Mouse (Mus musculus): ENCODE data around the gene Kalrn.

Gene Kalrn

DNA sequence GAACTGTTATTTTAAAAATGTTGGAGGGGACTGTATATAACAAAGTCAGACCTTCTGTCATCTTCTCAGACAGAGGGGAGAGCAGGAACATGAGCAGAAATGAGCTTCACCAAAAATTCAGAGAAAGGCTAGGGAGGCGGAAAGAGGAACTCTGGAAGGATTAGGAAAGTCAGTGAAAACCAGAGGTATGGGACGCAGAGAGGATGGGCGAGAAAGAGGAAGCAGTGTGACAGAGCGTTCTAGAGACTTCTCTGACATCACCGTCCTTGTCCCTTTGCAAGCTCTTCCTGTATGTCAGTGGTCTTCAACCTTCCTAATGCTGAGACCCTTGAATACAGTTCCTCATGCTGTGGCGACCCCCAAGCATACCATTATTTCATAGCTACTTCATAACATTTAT, 588.0 kb downstream of the Kalrn start:
- WGBS = 85% methylated on average over 6 of the region's 6 CpGs

DNA sequence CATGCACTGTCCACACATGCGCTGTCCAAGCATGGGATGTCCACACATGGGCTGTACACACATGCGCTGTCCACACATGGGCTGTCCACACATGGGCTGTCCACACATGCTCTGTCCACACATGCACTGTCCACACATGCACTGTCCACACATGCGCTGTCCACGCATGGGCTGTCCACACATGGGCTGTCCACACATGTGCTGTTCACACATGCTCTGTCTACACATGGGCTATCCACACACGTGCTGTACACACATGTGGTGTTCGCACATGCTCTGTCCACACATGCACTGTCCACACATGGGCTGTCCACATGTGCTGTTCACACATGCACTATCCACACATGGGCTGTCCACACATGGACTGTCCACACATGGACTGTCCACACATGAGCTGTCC, 589.6 kb downstream of the Kalrn start:
- 97% methylated on average over 6 of the region's 6 CpGs for WGBS

DNA sequence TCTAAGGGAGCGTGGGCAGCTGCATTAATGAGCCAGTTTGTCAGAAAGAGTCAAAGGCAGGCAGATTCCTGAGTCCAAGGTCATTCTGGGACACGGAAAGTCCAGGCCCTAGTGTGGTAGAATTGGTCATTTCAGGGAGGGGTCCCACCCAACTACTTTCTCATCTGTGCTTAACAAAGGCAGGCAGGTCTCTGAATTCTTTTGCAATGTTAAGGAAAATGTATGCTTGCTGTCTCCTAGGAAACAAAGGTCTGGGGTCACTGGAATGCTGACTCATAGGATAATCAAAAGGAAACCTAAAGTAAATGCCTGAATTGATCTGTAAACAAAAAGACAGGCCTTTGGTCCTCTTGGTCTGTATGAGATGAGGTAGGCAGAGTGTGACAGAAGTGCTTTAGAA, 593.5 kb downstream of the Kalrn start:
- 81% methylated on average over 2 of the region's 2 CpGs for WGBS

DNA sequence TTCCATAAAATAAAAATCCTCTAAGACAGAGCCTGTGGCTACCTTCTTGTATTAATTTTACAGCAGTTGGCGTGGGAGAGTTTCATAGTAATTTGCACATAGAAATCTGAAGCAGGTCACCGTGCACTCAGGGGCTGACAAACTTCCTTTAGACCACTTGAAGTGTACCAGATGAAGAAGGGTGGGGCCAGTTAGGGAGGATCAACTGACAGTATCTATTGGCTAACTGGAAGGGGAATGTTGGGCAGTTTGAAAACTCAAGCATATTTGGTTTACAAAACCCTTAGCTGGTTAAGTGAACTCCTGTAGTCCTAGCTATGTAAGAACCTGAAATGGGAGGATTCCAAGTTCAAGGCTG, 606.1 kb downstream of the Kalrn start:
- 49% methylated on average over 2 of the region's 2 CpGs for WGBS

DNA sequence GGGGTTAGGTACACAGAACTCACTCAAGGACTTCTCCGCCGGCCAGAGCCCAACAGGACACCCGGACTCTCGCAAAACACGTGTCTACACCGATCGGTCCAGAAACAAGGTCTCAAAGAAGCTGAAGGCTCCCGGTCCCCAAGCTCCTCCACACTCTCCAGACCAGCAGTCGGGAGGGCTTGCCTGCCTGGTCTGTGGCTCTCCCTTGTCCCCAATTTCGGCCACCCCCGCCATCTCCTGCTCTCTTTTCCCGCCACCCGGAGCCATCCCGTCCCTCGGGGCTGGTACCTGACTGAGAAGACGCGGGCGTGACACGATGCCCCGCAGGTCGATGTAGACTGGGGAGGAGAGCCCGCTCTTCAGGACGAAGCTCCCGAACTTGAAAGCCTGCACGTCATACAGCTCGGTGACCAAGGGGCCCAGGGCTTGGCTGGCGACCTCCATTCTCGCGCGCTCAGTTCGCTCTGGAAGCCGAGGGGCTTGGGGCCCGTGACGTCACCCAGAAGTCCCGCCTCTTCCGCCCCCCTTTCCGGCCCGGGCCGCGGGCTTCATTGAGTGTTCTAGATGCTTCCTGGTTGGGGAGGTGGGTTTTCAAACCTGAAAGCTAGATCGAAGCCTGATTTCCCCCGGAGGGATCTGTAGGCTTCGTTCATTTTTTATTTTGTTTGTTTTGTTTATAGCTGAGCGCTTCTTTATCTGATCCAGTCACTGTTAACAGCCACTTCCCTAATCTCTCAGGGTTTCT, 606.6 kb downstream of the Kalrn start, which contains the start of gene Umps:
TSS of gene Umps (minus strand) at position 501 of the 745 bp plus-strand sequence.
- under 1% methylated on average over 44 of the region's 44 CpGs for WGBS

DNA sequence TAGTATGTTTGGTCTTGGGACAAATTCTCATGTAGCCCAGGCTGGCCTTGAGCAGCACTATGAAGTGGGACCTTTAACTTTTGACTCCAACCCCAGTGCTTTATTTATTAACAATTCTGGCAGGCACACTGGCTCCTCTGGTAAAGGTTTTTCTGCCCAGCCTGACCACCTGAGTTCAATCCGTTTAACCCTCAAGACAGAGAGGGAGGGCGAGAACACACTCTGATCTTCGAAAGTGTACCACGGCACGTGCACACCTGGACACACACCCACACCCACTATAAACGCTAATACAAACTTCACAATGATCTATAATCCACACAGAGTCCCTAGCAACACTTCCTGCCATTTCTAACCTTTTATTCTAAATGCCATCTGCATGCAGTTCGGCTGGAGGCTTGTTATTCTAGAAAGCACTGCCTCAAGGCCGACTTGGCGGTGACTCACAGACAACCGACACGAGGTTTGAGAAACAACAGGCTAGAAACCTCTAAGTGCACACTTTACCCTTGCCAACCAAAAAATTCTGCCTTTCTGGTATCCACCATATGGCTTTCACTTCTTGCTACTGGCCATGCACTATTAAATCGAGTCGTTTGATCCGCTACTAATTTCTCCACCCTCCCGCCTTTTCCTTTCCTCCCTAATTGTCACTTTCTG, 607.3 kb downstream of the Kalrn start:
- WGBS = 14% methylated on average over 15 of the region's 15 CpGs

DNA sequence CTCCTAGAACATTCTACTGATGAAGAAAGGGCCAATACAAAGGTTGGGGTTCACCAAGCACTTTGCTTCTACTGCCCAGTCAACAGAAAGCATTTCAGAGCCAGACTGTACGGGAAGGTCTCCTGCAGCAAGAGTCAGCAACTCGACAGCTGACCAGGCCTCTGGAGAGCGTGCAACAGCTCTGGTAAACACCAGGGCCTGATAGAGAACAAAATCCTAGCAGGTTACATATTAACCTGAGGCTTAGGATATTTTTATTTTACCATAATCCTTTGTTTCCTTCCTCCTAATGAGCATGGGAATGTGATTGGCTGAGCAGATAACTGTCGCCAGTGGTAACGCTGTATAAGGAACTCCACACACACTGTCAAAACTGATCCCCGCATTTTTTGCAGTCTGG, 609.8 kb downstream of the Kalrn start:
- WGBS = 92% methylated on average over 6 of the region's 6 CpGs

DNA sequence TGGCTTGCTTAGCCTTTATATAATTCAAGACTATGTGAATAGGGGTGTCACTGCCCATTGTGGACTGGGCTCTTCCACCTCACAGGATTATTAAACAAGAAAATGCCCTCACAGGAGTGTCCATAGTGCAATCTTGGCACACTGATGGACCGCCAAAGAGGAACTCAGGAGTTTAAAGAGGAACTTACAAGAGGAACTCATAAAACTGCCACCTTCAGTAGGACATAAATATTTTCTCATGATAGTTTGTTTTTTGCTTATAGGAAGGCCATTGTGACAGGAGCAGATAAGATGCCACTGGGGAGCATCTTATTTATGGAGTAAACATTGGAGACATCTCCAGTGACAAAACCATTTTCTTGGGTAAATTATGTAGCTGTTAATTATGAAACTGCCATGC, 618.5 kb downstream of the Kalrn start:
- 90% methylated on average over 1 of the region's 1 CpGs for WGBS

DNA sequence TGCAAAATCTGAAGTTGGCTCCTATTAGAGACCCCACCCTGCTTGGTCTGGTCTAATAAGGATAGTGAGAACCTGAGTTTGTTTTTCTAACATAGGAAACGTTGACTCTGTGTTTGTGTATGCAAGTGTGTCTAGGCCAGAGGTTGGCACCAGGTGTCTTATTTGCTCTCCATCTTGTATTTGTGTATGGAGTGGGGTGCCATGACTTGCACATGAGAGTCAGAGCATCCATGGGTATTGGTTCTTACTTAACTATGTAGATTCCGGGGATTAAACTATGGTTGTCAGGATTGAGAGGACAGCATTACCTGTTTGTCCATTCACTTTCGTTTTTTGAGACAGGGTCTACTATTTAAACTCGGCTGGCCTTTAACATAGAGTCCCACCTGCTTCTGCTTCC, 620.3 kb downstream of the Kalrn start:
- WGBS = 93% methylated on average over 4 of the region's 4 CpGs

DNA sequence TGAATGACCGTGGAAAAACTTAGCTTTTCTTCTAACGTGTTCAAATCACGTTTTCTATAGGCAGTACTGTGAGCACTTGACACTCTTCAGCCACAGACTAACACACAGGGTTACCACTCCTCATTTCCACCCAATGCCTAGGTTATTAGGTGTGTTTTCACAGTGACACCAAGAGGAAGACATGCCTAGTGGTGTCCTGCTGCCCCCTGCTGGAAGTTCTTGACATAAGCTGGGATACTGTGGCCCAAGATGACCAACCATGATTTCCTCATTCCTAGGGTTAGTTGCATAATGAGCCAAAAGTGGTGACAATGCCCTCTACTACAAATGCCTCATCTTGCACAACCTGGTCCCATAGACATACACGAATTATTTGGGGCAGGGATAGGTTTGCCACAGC, 622.5 kb downstream of the Kalrn start:
- 25% methylated on average over 4 of the region's 4 CpGs for WGBS

DNA sequence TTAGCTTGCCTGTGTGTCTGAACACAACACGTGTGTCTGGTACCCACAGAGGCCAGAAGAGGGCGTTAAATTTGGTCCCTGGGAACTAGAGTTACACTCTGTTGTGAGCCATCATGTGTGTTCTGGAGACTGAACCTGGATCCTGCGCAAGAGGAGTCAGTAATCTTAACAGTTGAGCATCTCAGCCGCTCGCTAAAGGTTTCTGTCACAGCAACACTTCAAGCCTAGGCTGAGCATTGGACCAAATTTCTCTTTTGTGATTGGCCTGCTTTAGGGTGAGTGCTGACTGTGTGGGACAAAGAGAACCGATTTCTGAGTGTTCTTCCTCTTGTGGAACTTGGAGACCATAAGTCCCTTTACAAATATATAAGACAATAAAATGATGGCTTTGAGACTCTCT, 622.9 kb downstream of the Kalrn start:
- 74% methylated on average over 6 of the region's 6 CpGs for WGBS

DNA sequence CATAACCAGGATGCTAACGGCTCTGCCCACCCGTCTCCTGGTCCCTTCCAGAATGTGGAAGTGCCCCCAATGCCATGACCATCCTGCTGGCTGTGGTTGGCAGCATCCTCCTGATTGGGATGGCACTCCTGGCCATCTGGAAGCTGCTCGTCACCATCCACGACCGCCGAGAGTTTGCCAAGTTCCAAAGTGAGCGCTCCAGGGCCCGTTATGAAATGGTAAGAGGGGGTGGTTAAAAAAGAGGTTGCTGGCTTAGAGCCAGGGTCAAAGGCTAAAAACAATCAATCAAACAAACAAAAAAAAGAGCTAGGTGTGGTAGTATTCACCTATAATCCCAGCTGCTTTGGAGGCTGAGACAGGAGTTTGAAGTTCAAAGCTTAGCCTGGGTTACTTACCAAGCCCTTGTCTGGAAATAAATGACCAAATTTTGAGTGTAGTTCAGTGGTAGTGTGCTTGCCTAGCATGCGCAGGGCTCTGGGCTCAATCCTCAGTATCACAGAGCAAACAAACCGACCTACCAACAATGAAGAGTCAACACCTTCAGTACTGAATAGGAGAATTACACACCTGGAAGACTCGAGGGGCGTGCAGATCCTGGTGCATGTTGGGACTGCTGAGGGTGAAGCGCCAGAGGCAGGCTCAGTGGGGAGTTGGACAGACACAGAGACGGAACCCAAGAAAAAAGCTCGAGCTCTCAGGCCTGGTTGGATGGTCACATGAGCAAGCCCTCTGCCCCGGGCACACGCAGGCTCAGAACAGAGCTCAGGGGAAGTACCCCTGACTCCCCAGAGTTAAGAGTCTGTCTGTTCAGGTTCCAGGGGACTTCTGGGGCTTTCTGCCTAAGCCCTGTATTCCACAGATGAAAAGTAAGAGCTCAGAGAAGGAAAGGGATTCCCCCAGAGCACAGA, 625.4 kb downstream of the Kalrn start:
- 86% methylated on average over 17 of the region's 17 CpGs for WGBS

DNA sequence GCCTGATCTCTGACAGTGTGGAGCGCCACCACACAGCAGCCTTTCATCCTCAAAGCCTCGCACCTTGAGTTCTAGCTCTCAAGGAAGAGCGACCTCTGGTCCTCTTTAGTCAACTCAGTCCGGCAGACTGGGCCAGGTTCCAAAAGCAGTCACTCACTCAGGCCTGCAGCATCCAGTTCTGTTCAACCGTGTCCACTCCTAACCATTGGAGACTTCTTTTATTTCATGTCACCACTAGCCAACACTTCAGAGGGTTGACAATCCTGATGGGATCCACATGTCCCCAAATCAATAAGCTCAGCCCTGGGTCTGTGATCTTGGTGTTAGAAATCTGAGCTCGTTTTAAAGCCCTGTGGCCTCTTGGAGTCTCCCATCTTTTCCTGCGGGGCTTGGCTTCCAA, 627.3 kb downstream of the Kalrn start:
- 83% methylated on average over 7 of the region's 7 CpGs for WGBS

DNA sequence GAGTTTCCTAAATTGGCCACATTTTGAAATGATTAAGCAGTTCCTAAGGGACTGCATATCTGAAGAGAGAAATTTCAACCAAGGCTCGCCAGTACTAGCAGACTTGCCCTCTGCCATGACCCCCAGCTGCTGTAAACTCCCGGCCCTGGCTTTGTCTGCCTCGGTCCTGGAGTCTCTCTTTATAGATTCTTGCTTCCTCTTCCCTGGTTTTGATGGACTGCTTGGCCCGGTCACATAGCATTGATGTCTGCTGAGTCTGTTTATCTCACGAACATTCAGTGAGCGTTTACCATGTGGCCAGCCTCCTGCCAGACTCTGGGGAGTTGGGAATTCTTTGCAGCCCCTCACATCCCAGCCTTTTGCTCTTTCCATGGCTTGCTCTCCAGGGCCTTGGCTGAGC, 628.6 kb downstream of the Kalrn start:
- 62% methylated on average over 6 of the region's 6 CpGs for WGBS

DNA sequence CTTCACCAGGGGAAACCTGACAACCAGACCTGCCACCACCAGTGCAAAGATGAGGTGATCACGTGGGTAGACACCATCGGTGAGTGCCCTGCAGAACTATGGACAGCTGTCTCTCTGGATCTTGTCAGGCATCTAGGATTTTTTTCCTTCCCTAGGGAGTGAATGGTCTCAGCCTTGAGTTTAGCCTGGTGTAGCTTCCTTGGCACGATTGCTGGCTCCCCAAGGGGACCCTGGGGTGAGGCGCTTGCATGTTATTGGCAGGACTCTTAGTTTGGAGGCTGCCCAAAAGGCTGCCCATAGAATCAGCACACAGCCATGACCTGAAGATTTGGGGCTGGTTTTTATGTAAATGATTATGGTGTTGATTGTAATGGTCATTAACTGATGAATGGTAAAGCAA, 629.2 kb downstream of the Kalrn start:
- 81% methylated on average over 4 of the region's 4 CpGs for WGBS

DNA sequence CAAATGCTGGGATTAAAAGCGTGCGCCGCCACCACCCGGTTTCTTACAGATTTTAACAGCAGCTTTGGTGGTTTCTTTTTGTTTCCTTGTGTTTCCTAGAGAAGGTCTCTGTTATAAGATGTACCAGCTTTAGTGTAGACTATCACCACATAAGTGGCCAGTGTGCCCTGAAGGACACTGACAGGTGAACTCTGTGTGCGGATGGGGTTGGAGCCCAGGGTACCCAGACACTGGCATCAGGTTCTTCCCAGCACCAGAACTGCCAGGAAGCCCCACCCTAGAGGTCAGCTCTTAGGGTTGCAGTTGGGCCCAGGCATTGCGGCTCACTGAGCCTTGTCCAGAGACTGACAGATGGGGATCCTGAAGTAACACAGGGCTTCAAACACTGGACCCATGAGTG, 629.9 kb downstream of the Kalrn start:
- 98% methylated on average over 6 of the region's 6 CpGs for WGBS

DNA sequence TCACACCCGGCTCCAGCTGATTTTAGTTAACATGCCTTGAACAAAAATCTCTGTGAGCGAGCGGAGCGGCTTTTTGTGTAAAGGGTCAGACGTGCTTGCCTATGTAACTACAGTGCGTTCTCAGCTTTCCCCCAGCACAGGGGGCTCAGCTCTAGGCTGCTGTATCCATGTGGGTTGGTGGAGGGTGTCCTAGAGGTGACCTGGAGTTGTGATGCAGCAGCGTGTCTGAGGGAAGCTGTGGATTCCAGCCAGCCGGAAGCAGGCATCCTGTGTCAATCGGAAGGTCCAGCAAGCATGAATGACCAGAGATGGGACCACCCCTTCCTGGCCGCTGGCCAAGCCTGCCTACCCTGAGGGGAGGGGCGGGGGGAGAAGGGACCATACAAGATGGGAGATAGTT, 631.0 kb downstream of the Kalrn start:
- WGBS = 72% methylated on average over 11 of the region's 11 CpGs

DNA sequence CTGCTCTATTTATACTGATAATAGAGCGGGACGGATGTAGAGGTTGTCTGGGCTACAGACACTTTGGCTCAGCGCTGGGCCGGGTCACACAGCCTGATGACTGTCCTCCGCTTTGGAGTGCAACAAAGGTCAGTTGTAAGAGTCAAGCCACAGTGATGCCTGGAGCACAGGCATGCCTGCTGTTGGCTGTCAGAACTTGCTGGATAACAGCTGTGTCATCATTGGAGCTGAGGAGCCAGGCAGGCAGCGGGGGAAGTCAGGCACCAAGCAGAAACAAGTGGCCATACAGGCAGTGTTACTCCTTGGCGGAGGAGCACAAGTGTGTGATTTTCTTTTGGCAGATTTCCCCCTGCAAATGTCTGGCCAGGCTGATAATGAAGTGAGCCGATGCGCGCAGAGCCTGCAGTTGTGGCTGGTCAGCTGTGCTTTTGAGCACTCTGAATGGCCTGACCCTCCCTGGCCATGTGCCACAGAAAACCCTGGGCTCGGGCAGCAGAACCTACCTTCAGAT, 632.0 kb downstream of the Kalrn start:
- WGBS = 32% methylated on average over 11 of the region's 11 CpGs

DNA sequence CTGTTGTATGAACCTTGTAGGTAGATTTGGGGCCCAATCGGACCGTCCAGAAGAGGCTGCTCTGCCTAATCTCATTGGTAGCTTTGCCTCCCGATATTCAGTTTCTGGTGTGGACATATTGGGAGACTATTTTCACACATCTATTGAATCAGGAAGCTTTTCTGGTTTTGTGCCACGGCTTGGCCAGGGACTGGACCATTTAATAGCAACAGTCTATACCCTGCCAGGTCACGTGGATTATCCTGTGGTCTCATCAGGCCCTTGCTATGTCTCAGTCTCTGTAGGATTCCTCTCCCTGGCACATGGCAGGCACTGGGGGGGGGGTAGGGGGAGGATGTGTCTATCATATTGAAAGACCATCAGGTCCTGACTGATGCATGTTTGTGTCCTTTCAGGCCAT, 633.2 kb downstream of the Kalrn start:
- WGBS = 80% methylated on average over 5 of the region's 5 CpGs

DNA sequence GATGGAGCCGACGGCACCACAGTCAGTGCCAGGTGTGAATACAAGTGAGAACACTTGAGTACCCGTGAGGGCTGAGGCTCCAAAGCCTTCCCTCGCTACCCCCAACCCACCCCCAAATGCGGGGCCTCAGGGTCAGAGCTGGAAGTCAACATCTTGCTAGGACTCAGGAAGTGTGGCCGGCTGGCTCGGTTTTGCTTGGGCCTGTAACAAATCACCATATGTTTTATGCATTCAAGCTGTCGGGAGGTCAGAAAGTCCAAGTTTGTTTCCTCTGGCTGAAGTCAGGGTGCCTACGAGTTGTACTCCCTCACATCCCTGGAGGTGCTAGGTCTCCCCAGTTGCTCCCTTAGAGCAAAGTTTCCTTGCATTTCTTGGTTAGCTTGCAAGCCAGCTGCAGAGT, 633.7 kb downstream of the Kalrn start:
- 79% methylated on average over 9 of the region's 9 CpGs for WGBS

DNA sequence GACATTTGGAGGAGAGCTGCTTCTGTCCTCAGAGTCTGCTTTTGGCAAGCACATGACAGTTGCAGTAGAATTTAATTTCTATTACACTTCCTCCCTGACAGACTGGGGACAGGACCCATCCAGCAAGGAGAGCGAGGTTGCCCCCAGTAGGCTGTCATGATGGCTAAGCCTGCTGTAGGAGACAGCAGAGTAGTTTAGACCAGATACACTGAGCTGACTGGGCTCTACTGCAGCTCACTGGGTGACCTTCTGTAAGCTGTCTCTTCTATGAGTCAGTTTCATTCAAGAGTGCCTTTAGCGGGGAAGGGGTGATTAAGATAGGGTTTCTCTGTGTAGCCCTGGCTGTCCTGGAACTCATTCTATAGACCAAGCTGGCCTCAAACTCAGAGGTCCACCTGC, 634.2 kb downstream of the Kalrn start:
- 89% methylated on average over 2 of the region's 2 CpGs for WGBS

All from cerebral cortex, adult 2 months (tissue).